Mouse (Mus musculus) cerebellum, adult 2 months (tissue): ENCODE results near the gene Clec16a. TPM values are rescaled to one million over a fixed set of nuclear protein-coding genes. Genes with fewer than 3 reads are reported as not detected.
A peak's percentile ranks its signal among the peaks of the same experiment; 100 is the strongest.

Experiments
- DNase-seq, 2 experiments: peaks; one replicate each; pipeline ENCODE4 v3.0.0; 2021
- H3K27ac ChIP-seq: fragments of 200-500 bp; 2 replicates; pipeline ENCODE4 v1.5.1; 2012; ENCODE audit warnings: low read length, control low read depth, inconsistent platforms; ENCODE audit not compliant: insufficient read depth
- H3K27me3 ChIP-seq: fragments of 200-500 bp; 2 replicates; pipeline ENCODE4 v1.6.1; 2012; ENCODE audit warnings: inconsistent platforms, mild to moderate bottlenecking, low read length, moderate library complexity; ENCODE audit not compliant: control insufficient read depth, insufficient read depth
- H3K4me1 ChIP-seq: fragments of 200-500 bp; 2 replicates; pipeline ENCODE4 v1.6.1; 2011; ENCODE audit warnings: low read length; ENCODE audit not compliant: control insufficient read depth, insufficient read depth
- H3K4me3 ChIP-seq: fragments of 200-500 bp; replicated peaks from 2 replicates; pipeline ENCODE3; 2011; ENCODE audit warnings: mild to moderate bottlenecking, low read depth, low read length, control low read depth; ENCODE audit not compliant: insufficient read depth
- CTCF ChIP-seq: fragments of 200-500 bp; IDR thresholded peaks from 2 replicates; pipeline ENCODE4 v1.5.1; 2011; ENCODE audit warnings: low read depth, mild to moderate bottlenecking, control low read depth, low read length, moderate library complexity, borderline replicate concordance; ENCODE audit not compliant: insufficient read depth
- POLR2A ChIP-seq: fragments of 200-500 bp; IDR thresholded peaks from 2 replicates; pipeline ENCODE4 v1.6.1; 2011; ENCODE audit warnings: low read length, control low read depth, borderline replicate concordance; ENCODE audit not compliant: insufficient read depth
- WGBS: fragments of 180-500 bp; shearing (Covaris S2); methylation state at CpG from one replicate; pipeline ENCODE4 v1.1.7; 2018; 5-methylcytosine and 5-hydroxymethylcytosine counted together
- polyA plus RNA-seq: library from polyadenylated mRNA; depleted of rRNA; stranded (reverse); fragments of >200 nt; gene quantifications from 2 replicates; pipeline ENCODE4 v1.2.3, GENCODE M21; 2012

Clec16a gene
- polyA plus RNA-seq, 1 experiment, result 48.7 TPM

DNA sequence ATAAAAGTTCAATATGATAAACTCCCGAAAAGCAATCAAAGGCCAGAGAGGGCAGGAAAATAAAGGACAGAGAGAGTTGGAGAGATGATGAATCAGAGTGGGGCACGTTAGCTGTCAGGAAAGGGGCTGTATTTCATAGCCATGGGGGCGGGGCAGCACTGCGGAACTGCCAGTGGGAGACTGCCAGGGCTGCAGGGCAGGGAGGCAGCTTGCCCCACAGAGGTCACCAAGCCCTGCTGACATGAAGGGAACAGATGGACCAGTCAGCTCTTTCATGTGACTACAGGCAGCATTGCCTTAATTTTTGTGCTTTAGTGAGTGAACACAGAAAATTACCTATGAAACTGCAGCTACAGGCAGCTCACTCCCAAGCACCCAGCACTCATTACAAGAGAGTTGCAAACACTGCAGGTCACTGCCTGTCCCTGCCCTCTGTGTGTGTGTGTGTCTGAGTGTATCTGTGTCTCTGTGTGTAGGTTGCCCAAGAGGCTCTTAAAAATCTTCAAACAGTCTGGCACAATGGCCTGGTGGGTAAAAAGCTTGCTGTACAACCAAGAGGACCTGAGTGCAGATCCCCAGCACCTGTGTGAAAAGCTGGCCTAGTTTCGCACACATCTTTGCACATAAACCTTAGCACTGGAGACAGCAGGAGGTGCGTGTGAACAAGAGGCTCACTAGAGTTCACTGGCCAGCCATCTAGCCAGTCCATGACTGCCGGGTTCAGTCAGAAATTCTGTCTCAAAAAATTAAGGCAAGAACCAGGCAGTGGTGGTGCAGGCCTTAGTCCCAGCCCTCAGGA is 168.5 kb downstream of the Clec16a start:
- peak overlapping the region; percentile 51 for H3K27ac ChIP-seq
- DNase-seq, result peak; percentile 65 to 74
- WGBS, result 52% methylated on average over 7 of the region's 7 CpGs

DNA sequence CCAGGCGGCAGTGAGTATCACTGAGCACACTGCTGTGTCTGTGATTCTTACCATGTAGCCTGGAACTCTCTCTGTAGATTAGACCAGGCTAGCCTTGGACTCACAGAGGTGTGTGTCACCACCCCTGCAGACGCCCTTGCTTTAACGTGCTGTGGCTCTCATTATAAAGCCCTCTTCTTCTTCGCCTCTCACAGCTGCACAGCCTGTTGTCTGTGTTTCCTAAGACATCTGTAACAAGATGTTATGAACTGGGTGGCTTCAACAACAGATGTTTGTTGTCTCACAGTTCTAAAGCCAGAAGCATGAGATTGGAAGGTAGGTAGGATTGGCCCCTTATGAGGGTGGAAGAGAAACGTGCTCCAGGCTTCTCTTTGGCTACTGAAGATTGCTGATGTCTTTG is 170.1 kb downstream of the Clec16a start:
- H3K4me1 ChIP-seq, result peaks cover 47% of the 10 kb centered on the region
- H3K4me3 ChIP-seq, result no peak overlapping the region
- H3K27me3 ChIP-seq, result no peaks in the 10 kb centered on the region
- DNase-seq, result no peak
- TF ChIP-seq POLR2A (no peak), CTCF (no peak)
- H3K27ac ChIP-seq, result no peak overlapping the region
- 90% methylated on average over 5 of the region's 5 CpGs for WGBS

More for the DNA sequence above, 168.5 kb downstream of the Clec16a start:
- peaks cover 34% of the 10 kb centered on the region for H3K4me1 ChIP-seq
- no peak overlapping the region for H3K4me3 ChIP-seq
- TF ChIP-seq CTCF, result no peak
- no peak for TF ChIP-seq POLR2A
- no peaks in the 10 kb centered on the region for H3K27me3 ChIP-seq

GRCm38 (mm10) chr16:10715632-10716031 is 170.5 kb downstream of the Clec16a start:
- Histone ChIP-seq H3K4me1 (peaks cover 50% of the 10 kb centered on the region), H3K4me3 (no peak overlapping the region), H3K27me3 (no peaks in the 10 kb centered on the region), H3K27ac (no peak overlapping the region)
- TF ChIP-seq CTCF, result no peak
- no peak for TF ChIP-seq POLR2A
- WGBS, result 96% methylated on average over 2 of the region's 2 CpGs
- no peak for DNase-seq

GRCm38 (mm10) chr16:10716696-10717095 is 171.6 kb downstream of the Clec16a start:
- DNase-seq, result peak; percentile 72 to 80
- Histone ChIP-seq H3K4me3 (no peak overlapping the region), H3K4me1 (peaks cover 45% of the 10 kb centered on the region), H3K27me3 (no peaks in the 10 kb centered on the region), H3K27ac (no peak overlapping the region)
- WGBS, result 11% methylated on average over 2 of the region's 2 CpGs
- no peak for TF ChIP-seq CTCF

DNA sequence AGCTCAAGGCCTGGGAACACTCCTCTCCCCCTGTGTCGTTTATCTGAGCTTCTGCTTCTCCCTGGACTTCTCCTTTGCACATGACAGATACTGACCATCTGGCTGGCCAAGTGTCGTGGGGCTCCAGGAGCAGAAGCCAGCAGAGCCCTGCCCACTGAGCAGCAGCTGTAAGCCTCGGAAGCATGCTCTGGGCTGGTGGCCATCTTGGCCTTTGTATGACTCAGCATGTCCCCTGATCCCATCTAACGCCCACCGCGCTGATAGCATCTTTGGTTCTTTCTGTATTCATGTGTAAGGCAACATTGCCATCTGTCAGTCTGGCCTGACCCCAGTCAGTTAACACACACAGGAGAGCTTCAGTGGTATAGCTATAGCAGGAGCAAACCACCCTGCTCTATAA is 174.8 kb downstream of the Clec16a start:
- Histone ChIP-seq H3K27me3 (no peaks in the 10 kb centered on the region), H3K4me1 (peaks cover 32% of the 10 kb centered on the region), H3K27ac (peak overlapping the region; percentile 32; the same call in 1 of the 2 replicates), H3K4me3 (no peak overlapping the region)
- TF ChIP-seq POLR2A, result no peak
- peak; percentile 21; the same call in 1 of the 2 replicates for TF ChIP-seq CTCF
- 7% methylated on average over 6 of the region's 6 CpGs for WGBS
- peak; percentile 82 to 87 for DNase-seq

DNA sequence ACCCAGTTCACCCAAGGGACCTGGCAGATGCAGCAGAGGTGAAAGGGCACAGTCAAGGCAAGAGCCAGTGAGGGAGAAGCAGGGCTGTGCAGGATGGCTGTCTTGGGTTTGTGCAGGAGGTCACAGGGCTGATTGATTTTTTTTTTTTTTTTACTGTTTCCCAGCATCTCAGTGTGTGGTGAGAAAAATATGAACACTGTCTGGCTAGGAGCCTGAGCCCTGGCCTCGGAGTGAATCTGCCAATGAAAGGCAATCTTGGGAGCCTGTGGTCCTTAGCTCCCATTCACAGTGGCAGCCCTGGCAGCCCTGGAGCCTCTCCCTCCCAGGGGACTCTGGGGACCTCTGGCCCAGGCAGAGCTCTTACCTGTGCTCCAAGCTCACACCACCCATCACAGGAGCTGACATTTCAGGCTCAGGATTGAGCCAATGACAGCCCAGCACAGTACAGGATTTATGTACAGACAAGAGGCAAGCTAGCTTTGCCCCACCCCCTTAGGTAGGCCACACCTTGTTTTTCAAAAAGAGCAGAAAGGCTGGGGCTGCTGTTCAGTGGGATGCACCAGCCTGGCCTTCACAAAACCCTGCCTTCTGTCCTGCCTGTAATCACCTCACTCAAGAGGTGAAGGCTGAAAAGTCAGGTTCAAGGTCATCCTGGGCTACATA is 177.9 kb downstream of the Clec16a start:
- Histone ChIP-seq H3K27ac (no peak overlapping the region), H3K4me3 (no peak overlapping the region), H3K27me3 (no peaks in the 10 kb centered on the region), H3K4me1 (peaks cover 19% of the 10 kb centered on the region)
- DNase-seq, result no peak
- no peak for TF ChIP-seq CTCF
- no peak for TF ChIP-seq POLR2A
- WGBS, result 0% methylated on average over 1 of the region's 1 CpGs

- Histone ChIP-seq H3K27ac (no peak overlapping the region), H3K27me3 (no peaks in the 10 kb centered on the region), H3K4me3 (no peak overlapping the region), H3K4me1 (peaks cover 17% of the 10 kb centered on the region)
- TF ChIP-seq CTCF (no peak), POLR2A (no peak)
- DNase-seq, result no peak
- 59% methylated on average over 5 of the region's 5 CpGs for WGBS
Observed at GRCm38 (mm10) chr16:10723816-10724647, 178.9 kb downstream of the Clec16a start.

DNA sequence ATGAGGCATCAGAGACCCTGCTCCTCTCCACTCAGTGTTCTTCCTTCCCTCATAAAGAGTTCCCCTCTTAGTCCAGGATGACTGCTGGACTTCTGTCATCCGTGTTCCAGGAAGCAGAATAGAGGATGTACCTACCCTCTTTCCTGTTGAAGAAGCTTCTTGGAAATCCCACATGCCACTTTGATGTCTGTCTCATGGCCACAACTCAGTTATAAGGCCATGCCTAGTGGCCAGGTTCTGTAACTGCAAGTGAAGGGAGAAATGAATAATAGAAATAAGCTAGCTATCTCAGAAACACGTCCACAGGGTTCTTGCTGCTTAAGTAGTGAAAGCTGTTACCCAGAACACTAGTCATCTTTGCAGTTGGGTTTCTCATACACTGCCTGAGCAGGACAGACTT is 180.0 kb downstream of the Clec16a start:
- H3K4me3 ChIP-seq, result no peak overlapping the region
- no peak for DNase-seq
- WGBS, result 81% methylated on average over 2 of the region's 2 CpGs
- H3K27me3 ChIP-seq, result no peaks in the 10 kb centered on the region
- peaks cover 6% of the 10 kb centered on the region; the same call in 1 of the 2 replicates for H3K4me1 ChIP-seq
- H3K27ac ChIP-seq, result no peak overlapping the region
- TF ChIP-seq POLR2A (no peak), CTCF (no peak)
